Mouse (Mus musculus): Measurements from ENCODE around the gene Stk10.

Gene Stk10

DNA sequence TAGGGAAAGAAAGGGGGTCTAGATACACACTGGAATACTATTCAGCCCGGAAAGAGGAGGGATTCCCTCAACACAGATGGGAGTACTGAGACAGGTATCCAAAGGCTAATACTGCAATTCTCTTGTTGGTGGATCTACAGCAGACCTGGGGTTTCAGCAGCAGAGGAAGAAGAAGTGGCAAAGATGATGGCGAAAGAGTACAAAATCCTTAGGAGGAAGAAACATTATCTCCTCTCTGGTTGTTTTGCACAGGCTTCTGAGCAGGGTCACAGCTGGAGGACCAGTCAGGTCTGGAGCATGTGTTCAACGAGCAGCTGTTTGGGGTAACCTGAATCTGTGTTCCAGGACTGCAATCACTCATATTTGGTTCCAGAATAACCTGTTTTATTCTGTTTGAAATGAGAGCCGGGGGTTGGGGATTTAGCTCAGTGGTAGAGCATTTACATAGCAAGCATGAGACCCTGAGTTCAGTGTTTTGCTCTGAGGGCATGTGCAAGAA is 96.7 kb downstream of the Stk10 start:
- DNase-seq (ENCODE audit: low spot score in 2 of 2) = no peak

DNA sequence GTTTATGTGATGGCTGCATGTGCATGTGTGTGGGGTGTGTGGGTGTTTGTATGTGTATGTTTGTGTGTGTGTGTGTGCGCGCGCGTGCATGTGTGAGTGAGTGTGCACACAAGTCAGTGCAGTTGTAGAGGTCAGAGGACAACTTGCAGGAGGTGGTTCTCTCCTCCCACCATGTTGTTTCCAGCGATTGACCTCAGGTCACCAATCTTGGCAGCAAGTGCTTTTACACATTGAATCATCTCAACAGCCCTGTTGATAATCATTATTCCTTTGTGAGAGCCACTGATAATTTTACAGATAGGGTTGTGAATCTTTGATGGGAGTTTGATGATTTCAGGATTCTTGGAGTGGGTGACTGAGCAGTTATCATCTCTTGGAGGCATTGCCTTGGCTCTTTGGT is 99.6 kb downstream of the Stk10 start:
- no peak for DNase-seq (ENCODE audit: low spot score in 2 of 2)

DNA sequence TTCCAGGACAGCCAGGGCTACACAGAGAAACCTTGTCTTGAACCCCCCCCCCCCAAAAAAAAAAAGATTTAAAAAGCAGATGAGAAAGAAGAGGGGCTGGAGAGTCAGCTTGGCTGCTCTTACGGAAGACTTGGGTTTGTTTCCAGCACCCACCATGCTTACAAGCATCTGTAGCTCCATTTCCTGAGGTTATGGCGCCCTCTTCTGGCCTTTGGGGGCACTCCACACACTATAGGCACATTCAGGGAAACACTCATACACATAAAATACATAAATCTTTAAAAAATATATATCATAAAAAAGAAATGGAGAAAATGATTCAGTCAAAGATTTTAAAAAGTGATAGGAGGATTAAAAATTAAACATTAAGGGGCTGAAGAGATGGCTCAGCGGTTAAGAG is 100.4 kb downstream of the Stk10 start:
- no peak for DNase-seq (ENCODE audit: low spot score in 2 of 2)

DNA sequence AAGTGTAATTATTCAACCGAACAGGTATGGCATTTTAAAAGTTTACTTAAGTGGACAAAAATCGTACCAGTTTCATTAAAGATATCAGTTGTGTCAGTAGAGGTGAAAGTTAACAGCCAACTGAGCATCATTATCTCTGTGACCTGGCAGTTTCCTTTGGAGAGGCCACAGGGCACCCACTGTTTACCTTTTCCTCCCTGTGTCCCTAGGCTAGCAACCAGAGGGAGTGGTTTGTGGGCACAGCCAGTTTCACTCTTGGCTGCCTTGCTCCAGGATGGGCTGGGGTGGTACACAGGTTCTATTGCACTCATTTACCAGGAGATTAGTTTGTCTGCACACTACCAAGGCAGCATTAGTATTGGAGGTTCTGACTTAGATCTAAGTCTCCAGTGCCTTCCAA is 101.0 kb downstream of the Stk10 start:
- no peak for DNase-seq (ENCODE audit: low spot score in 2 of 2)

DNA sequence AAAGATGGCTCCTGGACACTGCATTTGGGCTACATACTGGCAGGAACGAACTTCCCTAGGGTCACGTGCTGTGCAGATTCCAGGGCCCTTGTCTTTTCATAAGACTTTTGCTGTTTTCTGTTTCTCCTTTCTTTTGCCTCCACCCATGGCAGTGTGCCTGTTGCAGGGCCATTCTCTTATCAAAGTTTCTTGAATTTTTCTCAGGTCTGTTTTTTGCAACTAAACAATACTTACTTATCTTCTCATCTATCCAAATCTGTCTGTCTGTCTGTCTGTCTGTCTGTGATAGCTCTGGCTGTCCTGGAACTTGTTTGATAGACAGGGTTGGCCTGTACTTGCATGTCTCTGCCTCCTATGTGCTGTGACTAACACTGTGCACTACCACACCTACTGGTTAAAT is 101.7 kb downstream of the Stk10 start:
- no peak for DNase-seq (ENCODE audit: low spot score in 2 of 2)

DNA sequence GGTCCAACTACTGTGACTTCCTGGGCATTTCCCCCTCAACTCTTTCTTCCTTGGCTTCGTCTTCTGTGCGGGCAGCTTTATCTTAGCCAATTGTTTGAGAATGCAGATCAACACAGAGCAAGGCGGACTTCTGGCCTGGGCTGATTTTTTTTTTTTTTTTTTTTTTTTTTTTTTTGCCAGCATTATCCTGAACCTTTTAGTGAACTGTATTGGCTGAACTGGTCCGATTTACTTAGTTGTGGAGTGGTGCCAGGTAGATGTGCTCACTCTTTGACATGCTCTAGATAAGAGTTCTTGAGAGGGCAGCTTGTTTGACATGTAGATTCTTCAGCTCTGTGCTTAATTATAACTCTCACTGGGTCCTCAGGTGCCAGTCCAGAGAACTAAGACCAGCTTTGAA is 103.2 kb downstream of the Stk10 start:
- DNase-seq (ENCODE audit: low spot score in 2 of 2) = no peak

DNA sequence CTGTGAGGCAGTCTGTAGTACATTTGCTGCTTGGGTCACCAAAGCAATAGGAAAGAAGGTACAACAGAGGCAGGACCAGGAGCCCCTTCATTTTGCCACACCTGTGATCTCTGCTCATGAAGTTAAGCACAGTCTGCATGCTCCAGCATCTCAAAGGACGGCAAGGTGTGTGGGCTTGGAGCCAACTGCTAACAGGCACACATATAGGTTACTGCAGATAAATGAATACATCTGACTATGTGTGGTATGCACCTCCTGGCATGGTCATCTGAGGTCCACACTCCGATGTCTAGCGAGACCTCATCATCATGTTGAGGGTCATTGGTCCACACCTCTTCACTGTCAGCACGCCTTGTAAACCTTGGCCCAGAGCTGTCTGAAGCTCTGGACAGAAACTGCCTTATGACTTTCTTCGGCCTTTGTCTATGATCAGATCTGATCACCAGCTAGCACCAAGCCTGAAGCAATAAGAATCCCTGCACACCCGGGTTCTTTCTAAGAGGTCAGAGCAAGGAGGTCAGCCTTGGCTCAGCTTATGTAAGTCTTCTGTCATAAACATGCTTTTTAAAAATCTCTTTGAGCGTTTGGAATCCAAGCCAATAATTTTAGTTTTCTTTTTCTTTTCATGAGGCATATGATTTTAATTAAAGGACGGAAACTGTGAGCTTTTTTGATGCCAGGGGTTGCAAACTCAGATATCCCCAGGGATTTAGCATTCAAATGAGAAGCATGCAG is 105.6 kb downstream of the Stk10 start:
- DNase-seq (ENCODE audit: low spot score in 2 of 2) = no peak

DNA sequence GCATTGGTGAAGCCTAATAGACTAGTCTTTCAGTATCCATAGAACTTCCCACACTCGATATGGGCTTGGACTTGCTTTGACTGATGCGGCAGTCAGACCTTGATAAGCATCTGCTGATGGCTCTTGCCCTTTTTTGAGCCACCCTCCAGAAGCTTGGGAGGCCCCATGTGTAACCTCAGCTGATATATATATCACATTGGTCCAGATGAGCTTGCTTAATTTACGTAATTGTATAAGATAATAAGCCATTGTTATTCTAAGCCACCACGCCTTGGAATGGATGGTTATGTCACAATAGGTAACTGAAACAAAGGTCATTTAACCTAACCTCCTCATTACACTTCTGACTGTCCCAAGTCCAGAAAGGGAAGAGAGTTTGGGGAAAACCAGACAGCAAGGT is 107.5 kb downstream of the Stk10 start:
- no peak for DNase-seq (ENCODE audit: low spot score in 2 of 2)

DNA sequence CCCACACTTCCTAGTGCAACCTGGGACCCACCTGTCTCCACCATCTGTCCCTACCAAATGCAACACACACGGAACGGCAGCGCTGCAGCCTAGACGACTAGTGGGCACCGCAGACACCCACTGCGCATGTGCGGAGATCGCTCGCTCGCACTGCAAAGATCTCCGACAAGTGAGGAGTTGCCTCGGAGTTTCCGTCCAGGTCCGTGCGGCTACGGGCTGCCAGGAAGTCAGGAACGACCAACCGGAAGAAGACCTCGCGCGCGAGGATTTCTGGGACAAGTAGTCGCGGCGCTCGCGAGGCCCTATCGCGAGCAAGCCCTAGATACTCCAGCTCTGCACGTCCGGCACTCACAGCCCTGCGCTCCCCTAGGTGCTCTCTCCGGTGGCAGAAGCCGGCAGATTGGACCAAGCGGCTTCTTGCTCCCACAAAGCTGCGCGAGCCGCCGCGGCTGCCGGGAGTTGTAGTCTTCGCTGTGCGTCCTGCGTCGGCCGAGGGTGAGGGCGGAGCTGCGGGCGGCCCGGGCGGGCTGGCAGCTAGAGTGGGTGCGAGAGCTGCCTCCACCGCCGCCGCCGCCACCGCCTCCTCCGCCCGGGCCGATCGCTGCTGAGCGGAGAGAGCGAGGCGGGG is 109.3 kb downstream of the Stk10 start, which contains the start of gene Fbxw11:
Gene Fbxw11 (plus strand): TSS at position 476 of the 628 bp plus-strand sequence.
- DNase-seq (ENCODE audit: low spot score in 2 of 2) = peak; percentile 90 to 91

DNA sequence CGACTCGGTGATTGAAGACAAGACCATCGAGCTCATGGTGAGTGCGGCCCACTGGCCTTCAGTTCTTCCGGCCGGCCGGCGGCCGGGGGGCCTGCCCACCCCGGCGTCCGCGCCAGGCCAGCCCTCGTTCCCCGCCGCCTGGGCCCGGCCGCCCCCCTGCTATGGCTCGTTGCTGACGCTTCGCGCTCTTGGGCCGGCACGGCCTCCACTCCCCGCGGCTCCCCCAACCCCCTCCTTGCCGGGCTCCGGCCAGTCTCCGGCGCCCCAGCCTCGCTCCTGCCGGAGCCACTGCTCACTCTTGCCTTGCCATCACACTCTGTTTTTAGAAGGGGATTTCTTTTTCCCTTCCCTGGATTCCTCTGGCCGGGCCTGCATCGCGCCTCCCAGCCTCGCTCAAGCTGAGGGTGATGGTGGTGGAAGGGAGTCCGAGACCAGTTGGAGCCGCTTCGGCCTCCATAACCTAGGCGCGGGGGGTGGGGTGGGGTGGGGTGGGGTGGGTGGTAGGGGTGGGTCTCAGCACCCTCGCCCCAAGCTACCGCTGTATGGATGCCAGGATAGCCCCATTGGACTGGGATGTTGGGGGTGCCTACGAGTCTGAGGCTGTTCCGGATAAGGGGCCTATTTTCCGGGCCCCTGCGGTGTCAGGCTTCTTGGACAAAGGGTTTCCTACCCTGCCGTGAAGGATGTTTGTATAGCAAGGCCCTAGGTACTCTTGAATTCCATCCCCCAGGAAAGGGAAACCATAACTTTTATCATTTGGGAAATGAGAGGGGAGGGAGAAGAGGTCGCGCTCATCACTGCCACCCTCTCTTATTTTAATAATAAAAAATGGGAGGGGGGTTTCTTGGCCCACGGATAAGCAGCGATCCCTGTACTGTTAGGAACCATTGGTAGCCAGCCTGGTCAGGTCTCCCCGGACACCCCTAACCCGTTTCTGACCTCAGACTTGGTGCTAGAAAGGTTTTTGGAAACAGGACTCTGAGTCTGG is 110.1 kb downstream of the Stk10 start:
- peak; percentile 24 to 33 for DNase-seq (ENCODE audit: low spot score in 2 of 2)

DNA sequence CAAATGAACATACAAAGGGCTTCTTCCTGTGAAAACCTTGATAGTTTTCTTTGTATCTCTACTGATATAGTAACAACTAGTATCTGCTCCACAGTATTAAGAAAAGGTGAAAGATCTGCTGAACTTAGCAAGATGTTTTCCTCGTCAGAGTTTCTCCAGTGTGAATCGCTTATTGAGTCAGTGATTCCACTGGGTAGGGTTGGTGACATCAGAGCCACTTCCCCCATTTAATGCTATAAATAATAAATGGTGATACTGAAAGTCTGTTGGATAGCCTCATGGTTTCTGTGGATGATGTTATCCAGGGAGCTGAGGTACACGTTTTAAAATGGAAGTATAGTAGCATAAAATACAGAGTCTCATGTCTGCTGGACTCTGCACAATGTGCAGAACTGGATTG is 110.9 kb downstream of the Stk10 start:
- no peak for DNase-seq (ENCODE audit: low spot score in 2 of 2)

DNA sequence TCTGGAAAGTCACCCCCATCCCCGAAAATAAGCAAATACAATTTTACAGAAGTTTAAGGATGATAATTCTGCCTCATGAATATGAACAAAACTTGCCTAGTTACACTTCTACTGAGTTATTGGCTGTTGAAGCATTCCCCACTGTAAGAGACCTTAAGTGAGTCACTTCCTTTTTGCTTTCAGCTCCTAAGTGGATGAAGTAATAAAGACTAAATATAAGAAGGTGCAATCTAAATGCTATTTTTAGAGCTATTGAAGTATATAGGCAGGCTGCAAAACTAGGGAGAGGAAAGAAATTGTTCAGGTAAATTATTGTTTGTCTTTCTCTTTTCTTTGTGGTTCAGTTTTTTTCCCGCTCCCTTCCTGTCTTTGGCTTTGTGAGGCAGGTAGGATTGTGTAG is 114.2 kb downstream of the Stk10 start:
- DNase-seq (ENCODE audit: low spot score in 2 of 2) = no peak

DNA sequence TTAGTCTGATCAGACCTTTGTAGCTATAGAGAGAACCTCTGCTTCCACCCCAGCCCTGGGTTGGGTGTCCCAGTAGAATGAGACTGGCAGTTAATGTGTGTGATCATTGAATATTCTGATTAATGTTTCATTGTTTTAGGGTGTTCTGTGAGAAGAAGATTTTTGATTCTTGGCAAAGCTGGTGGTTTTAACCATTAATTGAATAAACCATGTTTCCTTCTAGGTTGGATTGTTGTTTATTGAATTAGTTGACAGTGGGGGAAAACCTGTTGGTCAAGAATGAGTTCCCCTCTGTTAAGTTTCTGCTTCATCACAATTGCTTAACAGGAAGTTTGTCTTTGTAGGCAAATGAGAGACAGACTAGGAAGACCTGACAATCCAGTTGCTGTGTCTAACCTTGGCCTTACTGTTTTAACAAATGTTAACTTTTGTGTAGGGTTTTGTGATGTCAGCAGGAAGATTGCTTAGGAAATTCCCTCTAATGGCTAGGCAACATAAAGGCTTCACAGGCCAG is 117.2 kb downstream of the Stk10 start:
- no peak for DNase-seq (ENCODE audit: low spot score in 2 of 2)

DNA sequence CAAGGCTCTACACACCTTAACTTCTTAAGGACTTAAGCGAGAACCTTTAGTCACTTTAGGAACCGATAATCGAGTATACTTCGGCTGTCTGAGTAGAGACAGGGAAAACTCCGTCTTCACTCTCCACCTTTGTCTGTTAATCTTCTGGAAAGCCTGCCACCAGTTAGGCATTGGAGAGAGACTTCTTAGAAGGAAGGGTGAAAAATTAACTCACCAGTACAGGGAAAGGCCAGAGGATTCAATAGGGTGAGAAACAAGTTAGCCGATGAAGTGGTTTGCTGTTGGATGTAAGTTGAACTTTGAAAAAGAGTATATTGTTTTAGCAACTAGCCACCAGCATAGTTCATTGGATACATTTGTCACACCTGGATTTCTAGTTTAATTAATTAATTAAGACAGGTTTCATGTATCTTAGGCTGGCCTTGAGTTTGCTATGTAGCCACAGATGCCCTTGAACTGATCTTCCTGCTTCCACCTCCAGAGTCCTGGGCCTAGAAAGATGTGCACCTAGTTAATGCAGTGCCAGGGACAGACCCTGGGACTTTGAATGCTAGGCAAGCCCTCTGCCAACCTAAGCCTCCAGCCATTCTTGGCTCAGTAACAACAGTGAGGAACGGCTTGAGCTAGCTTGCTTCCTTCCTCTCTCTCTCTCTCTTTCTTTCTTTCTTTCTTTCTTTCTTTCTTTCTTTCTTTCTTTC is 117.9 kb downstream of the Stk10 start:
- DNase-seq (ENCODE audit: low spot score in 2 of 2) = no peak

DNA sequence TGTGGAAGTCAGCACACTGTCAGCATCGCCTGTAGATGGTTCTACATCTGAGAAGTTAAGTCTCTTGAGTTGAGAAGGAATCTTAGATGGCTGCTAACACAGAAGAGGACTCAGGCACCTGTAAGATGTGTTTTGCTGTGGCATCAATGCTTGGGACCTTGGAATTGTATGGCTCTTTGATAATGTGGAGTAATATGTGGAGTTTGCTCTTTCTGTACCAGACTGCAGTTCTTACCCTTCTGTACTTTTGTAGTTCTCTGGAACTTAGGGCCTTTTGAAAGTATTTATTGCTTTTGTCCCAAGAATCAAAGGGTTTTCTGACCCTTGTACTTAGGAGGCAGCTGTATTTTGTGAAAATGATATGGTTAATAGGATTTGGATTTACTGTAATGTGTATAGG is 118.6 kb downstream of the Stk10 start:
- no peak for DNase-seq (ENCODE audit: low spot score in 2 of 2)

DNA sequence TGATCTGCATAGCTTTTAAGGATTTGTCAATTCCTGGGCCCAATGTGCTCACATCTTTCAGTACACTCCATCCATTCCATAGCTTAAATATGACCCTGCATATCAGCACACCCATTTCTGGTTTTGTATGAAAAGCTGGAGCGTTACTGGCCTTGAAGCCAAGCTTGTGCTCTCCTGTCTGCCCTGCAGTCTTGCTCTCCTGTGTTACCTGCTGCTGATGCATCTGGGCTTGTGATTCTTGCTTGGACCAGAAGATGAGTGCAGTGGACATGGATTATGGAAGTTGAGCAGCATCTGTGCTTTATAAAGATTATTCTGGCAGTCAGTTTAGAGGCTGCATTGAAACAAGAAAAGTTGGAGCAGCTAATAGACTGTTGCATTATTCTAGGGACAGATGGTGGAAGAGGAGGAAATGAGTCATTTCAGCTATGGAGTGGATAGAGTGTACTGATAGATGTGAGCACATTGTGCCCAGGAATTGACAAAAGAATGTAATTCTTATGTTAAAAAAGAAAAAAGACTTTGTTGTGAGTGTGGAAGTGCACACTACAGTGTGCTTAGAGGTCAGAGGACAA is 129.1 kb downstream of the Stk10 start:
- DNase-seq (ENCODE audit: low spot score in 2 of 2) = no peak

DNA sequence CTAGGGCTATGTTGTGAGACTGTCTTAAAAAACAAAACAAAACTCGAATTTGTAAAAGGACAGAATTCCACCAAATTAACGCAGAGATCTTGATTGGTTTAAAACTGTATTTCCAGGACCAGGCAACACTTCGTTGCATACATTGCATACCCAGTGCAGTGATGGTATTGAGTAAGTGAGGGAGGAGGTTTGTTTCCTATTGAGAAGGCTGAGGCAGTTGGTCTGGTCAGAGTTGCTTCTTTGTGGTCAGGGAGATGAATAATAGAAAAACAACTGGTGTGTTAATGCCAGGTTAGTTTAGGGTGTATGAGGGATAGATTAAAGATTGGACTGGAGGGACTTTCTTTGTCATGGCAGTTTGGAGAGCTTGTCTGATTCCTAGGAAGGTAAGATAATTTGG is 132.5 kb downstream of the Stk10 start:
- no peak for DNase-seq (ENCODE audit: low spot score in 2 of 2)

DNA sequence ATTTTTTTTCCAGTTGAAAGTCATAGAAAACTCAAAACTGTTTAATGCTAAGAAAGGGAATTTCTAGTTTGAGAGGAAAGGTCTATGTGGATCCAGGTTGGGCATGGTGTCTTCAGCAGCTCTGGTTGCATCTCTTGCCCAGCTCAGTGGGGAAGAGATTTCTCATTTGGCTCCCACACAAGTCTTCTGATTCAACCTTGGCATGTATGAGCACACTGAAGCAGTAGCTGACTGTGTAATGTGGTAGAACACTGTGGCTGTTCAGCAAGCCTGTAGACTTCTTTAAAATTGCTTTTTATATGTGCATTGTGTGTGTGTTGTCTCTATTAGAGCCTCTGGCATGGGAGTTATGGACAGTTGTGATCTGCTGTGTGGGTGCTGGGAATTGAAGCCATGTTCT is 133.9 kb downstream of the Stk10 start:
- no peak for DNase-seq (ENCODE audit: low spot score in 2 of 2)

DNA sequence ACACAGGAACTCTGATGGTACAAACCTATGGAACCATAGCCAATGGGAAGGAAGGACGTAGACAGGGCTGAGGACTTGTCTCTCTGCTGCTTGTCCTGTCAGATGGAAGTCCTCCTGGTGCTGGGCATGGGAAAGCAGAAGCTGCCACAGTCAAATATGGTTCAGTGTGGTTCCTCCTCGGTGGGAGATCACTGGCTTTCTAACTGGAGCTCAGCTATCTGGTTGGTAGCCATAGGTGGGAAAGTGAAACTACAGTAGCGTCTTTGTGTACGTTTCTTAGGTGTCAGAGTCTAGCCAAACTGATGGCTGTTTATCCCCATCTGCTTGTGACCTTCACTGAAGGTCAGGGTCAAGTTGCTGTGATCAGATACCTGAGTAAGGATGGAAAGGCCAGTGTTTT is 138.4 kb downstream of the Stk10 start:
- no peak for DNase-seq (ENCODE audit: low spot score in 2 of 2)

All from frontal cortex, postnatal 25 days (tissue).